Mouse (Mus musculus) lung, embryonic 16.5 days (tissue): ENCODE data around the gene Scg3. TPM values are rescaled to one million over a fixed set of nuclear protein-coding genes. Genes with fewer than 3 reads are reported as not detected.
A peak's percentile ranks its signal among the peaks of the same experiment; 100 is the strongest.
"Not testable (repeated sequence)": the region's sequence is repeated elsewhere in the genome, so short reads cannot be mapped to it uniquely, and the experiment has no call there.

Source experiments
- ATAC-seq: fragments of 200-750 bp; cut with Nextera tagmentation; 2 replicates; pipeline ENCODE4 v1.8.0; 2017; ENCODE audit warnings: low read depth, mild to moderate bottlenecking, moderate library complexity
- H3K27ac ChIP-seq: fragments of 300-500 bp; sonication (generic); 2 replicates; pipeline ENCODE4 v1.5.1; 2014; ENCODE audit warnings: mild to moderate bottlenecking, control low read depth, low read length
- H3K27me3 ChIP-seq: fragments of 300-500 bp; sonication (generic); 2 replicates; pipeline ENCODE4 v1.6.1; 2014; ENCODE audit warnings: low read depth, low read length, mixed read lengths; ENCODE audit not compliant: control insufficient read depth, insufficient read depth
- H3K36me3 ChIP-seq: fragments of 300-500 bp; sonication (generic); 2 replicates; pipeline ENCODE4 v1.6.1; 2014; ENCODE audit warnings: low read length; ENCODE audit not compliant: control insufficient read depth, insufficient read depth
- H3K4me1 ChIP-seq: fragments of 300-500 bp; sonication (generic); replicated peaks from 2 replicates; pipeline ENCODE4 v1.6.1; 2014; ENCODE audit warnings: low read length, mixed read lengths; ENCODE audit not compliant: control insufficient read depth, insufficient read depth
- H3K4me2 ChIP-seq: fragments of 300-500 bp; sonication (generic); 2 replicates; pipeline ENCODE4 v1.6.1; 2014; ENCODE audit warnings: low read depth, low read length, control low read depth
- H3K4me3 ChIP-seq: fragments of 300-500 bp; sonication (generic); 2 replicates; pipeline ENCODE4 v1.5.1; 2014; ENCODE audit warnings: mild to moderate bottlenecking, low read length, control low read depth
- H3K9ac ChIP-seq: fragments of 300-500 bp; sonication (generic); 2 replicates; pipeline ENCODE4 v1.6.1; 2014; ENCODE audit warnings: low read length, control low read depth
- H3K9me3 ChIP-seq: fragments of 300-500 bp; sonication (generic); 2 replicates; pipeline ENCODE4 v1.6.1; 2016; ENCODE audit warnings: low read length; ENCODE audit not compliant: control insufficient read depth
- WGBS: fragments of 180-500 bp; shearing (Covaris S2); extraction: QIAGEN DNeasy Blood & Tissue Kit; methylation state at CpG from one replicate; pipeline ENCODE4 v1.1.7; 2014; 5-methylcytosine and 5-hydroxymethylcytosine counted together
- polyA plus RNA-seq: library from polyadenylated mRNA; unstranded; fragments of >200 nt; fragmentation: Nextera tagmentation; extraction: Ambion mirVana; gene quantifications from 2 replicates; pipeline ENCODE4 v1.2.1, GENCODE M21; 2015

Scg3 gene
- polyA plus RNA-seq, 1 experiment from 2014 or later: 1.2 TPM

GRCm38 (mm10) chr9:75672769-75673168 lies 11.1 kb downstream of the Scg3 start:
- WGBS: 72% methylated on average over 6 of the region's 6 CpGs
- ATAC-seq: no peak

GRCm38 (mm10) chr9:75666612-75667011 lies 17.2 kb downstream of the Scg3 start:
- H3K9me3 ChIP-seq: no peaks in the 10 kb centered on the region
- no peak overlapping the region for H3K4me3 ChIP-seq
- H3K9ac ChIP-seq: no peak overlapping the region
- no peak overlapping the region for H3K4me2 ChIP-seq
- H3K27ac ChIP-seq: no peak overlapping the region
- H3K27me3 ChIP-seq: no peaks in the 10 kb centered on the region
- H3K36me3 ChIP-seq: no peaks in the 10 kb centered on the region
- ATAC-seq: no peak
- H3K4me1 ChIP-seq: no peaks in the 10 kb centered on the region
- WGBS: 43% methylated on average over 5 of the region's 5 CpGs

More at GRCm38 (mm10) chr9:75672769-75673168, 11.1 kb downstream of the Scg3 start:
- H3K4me2 ChIP-seq: no peak overlapping the region
- H3K36me3 ChIP-seq: no peaks in the 10 kb centered on the region
- no peak overlapping the region for H3K4me3 ChIP-seq
- H3K27me3 ChIP-seq: no peaks in the 10 kb centered on the region
- no peak overlapping the region for H3K9ac ChIP-seq
- no peaks in the 10 kb centered on the region for H3K9me3 ChIP-seq
- no peak overlapping the region for H3K27ac ChIP-seq
- no peaks in the 10 kb centered on the region for H3K4me1 ChIP-seq

GRCm38 (mm10) chr9:75665364-75665763 lies 18.5 kb downstream of the Scg3 start:
- H3K4me1 ChIP-seq: no peaks in the 10 kb centered on the region

GRCm38 (mm10) chr9:75660917-75661316 lies 22.9 kb downstream of the Scg3 start:
- Histone ChIP-seq H3K27ac (no peak overlapping the region), H3K36me3 (no peaks in the 10 kb centered on the region), H3K4me2 (no peak overlapping the region), H3K9me3 (no peaks in the 10 kb centered on the region), H3K9ac (no peak overlapping the region), H3K4me1 (no peaks in the 10 kb centered on the region), H3K4me3 (no peak overlapping the region), H3K27me3 (no peaks in the 10 kb centered on the region)
- ATAC-seq: no peak
- WGBS: 75% methylated on average over 8 of the region's 8 CpGs

More at GRCm38 (mm10) chr9:75665364-75665763, 18.5 kb downstream of the Scg3 start:
- no peaks in the 10 kb centered on the region for H3K9me3 ChIP-seq
- H3K4me2 ChIP-seq: no peak overlapping the region
- no peak for ATAC-seq
- H3K27ac ChIP-seq: no peak overlapping the region
- H3K9ac ChIP-seq: no peak overlapping the region
- no peaks in the 10 kb centered on the region for H3K36me3 ChIP-seq
- H3K4me3 ChIP-seq: no peak overlapping the region
- 83% methylated on average over 6 of the region's 6 CpGs for WGBS
- H3K27me3 ChIP-seq: no peaks in the 10 kb centered on the region

GRCm38 (mm10) chr9:75656456-75656855 lies 27.4 kb downstream of the Scg3 start:
- H3K4me2 ChIP-seq, H3K9ac ChIP-seq, ATAC-seq, H3K9me3 ChIP-seq, H3K4me3 ChIP-seq, H3K36me3 ChIP-seq, H3K27ac ChIP-seq, H3K27me3 ChIP-seq: not testable (repeated sequence)
- WGBS: 74% methylated on average over 3 of the region's 3 CpGs
- peaks cover 12% of the 10 kb centered on the region for H3K4me1 ChIP-seq

GRCm38 (mm10) chr9:75653981-75654911 lies 29.6 kb downstream of the Scg3 start:
- Histone ChIP-seq H3K4me3 (no peak overlapping the region), H3K4me1 (peaks cover 12% of the 10 kb centered on the region), H3K36me3 (no peaks in the 10 kb centered on the region), H3K4me2 (0 out of 2 replicates have a peak overlapping the region, but pooled peaks have one; percentile 4), H3K27ac (no peak overlapping the region), H3K27me3 (no peaks in the 10 kb centered on the region), H3K9ac (no peak overlapping the region), H3K9me3 (no peaks in the 10 kb centered on the region)
- ATAC-seq: peak; percentile 67
- WGBS: 8% methylated on average over 12 of the region's 12 CpGs

GRCm38 (mm10) chr9:75645405-75645804 lies 38.5 kb downstream of the Scg3 start:
- Histone ChIP-seq H3K9ac (no peak overlapping the region), H3K9me3 (peaks cover 2% of the 10 kb centered on the region; the same call in 1 of the 2 replicates), H3K36me3 (no peaks in the 10 kb centered on the region), H3K27me3 (no peaks in the 10 kb centered on the region), H3K4me2 (no peak overlapping the region), H3K4me1 (no peaks in the 10 kb centered on the region; the same call in 1 of the 2 replicates), H3K4me3 (no peak overlapping the region), H3K27ac (no peak overlapping the region)
- ATAC-seq: no peak
- 28% methylated on average over 3 of the region's 3 CpGs for whole genome bisulfite sequencing

- 84% methylated on average over 4 of the region's 4 CpGs for WGBS
- no peaks in the 10 kb centered on the region for H3K27me3 ChIP-seq
- no peak for ATAC-seq
Measured at GRCm38 (mm10) chr9:75634226-75634625, 49.6 kb downstream of the Scg3 start.

GRCm38 (mm10) chr9:75633603-75634002 lies 50.3 kb downstream of the Scg3 start:
- Histone ChIP-seq H3K27me3 (no peaks in the 10 kb centered on the region), H3K36me3 (no peaks in the 10 kb centered on the region), H3K4me2 (no peak overlapping the region), H3K4me3 (no peak overlapping the region), H3K27ac (no peak overlapping the region), H3K9ac (no peak overlapping the region), H3K4me1 (peaks cover 12% of the 10 kb centered on the region; the same call in 1 of the 2 replicates), H3K9me3 (no peaks in the 10 kb centered on the region)
- WGBS: 88% methylated on average over 8 of the region's 8 CpGs
- no peak for ATAC-seq

More at GRCm38 (mm10) chr9:75634226-75634625, 49.6 kb downstream of the Scg3 start:
- Histone ChIP-seq H3K9me3 (no peaks in the 10 kb centered on the region), H3K4me2 (no peak overlapping the region), H3K4me3 (no peak overlapping the region), H3K27ac (no peak overlapping the region), H3K36me3 (no peaks in the 10 kb centered on the region), H3K9ac (no peak overlapping the region), H3K4me1 (peaks cover 12% of the 10 kb centered on the region; the same call in 1 of the 2 replicates)
